Mouse (Mus musculus): Measurements from ENCODE around the gene Gm17087. TPM values are rescaled to one million over a fixed set of nuclear protein-coding genes. Genes with fewer than 3 reads are reported as not detected.
A peak's percentile ranks its signal among the peaks of the same experiment; 100 is the strongest.

Gene Gm17087
- total RNA-seq (2017), result not detected in 2 replicates

DNA sequence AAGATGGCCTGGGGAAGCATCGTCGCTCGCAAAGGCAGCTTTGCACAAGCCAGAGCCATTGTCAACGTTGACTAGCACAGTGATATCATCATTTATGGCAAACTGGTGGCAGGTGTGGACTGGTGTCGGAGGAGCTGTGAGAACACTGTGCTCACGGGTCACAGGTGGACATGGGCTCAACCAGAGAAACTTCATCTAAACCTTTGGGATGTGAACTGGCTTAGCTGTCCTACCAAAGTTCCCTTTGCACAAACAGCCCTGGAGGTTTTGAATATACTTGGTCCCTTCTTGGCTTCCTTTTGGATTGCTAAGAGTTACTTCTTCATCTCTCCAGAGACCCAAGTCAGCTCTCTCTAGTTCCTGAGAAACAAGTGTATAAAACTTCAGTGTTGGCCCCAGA, at the start of gene Gm17087:
Gm17087 (minus strand) TSS at position 101 of the 400 bp plus-strand sequence.
- no peak for ATAC-seq (ENCODE audit: extremely low read depth, insufficient number of reproducible peaks, low FRiP score, poor library complexity, severe bottlenecking)

DNA sequence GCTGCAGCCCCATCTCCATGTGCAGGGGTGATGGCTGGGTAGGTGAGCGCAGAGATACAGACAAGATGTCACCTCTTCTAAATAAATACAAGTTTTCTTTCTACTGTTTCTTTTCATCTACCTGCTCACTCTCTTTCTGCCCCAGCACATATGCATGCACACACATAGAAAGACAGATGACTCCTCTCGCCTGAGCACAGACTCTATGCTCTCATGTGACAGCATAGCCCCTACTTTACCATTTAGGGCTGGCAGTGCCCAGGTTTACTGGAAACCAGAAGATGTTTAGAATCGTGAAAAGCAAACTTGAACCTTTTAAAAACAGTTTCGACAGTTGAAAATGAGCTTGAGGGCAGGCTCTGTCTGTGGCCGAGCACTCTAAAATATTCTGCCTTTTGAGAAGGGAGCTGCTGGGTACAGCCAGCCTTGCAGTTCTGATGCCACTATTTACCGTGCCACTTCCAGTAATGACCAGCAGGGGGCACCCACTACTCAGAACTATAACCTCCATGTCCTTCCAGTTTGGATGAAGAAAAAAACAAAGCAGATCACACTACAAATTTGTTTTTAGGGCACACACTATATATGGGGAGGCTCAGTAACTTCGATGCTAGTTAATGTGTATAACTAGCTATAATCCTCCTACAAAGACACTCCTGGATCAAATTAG, 47.3 kb upstream of the Gm17087 start:
- no peak for ATAC-seq (ENCODE audit: extremely low read depth, insufficient number of reproducible peaks, low FRiP score, poor library complexity, severe bottlenecking)

DNA sequence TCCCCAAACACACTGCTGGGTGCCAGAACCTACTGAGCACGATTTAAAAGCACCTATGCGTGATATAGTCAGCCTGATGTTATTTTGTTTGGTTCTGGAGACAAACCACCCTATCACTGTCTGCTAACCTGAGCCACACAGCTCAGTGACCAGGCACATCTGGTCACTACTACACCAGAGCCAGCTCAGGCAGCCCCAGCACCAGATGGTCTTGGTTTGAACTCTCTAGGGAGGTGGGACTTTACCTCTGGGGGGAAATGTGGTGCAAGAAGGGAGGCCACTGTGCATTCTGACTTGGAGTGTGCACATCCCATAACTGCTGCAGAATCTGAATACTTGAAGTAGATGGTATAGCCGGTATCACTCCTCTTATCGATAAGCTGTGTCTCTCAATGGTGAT, 45.2 kb upstream of the Gm17087 start:
- no peak for ATAC-seq (ENCODE audit: extremely low read depth, insufficient number of reproducible peaks, low FRiP score, poor library complexity, severe bottlenecking)

DNA sequence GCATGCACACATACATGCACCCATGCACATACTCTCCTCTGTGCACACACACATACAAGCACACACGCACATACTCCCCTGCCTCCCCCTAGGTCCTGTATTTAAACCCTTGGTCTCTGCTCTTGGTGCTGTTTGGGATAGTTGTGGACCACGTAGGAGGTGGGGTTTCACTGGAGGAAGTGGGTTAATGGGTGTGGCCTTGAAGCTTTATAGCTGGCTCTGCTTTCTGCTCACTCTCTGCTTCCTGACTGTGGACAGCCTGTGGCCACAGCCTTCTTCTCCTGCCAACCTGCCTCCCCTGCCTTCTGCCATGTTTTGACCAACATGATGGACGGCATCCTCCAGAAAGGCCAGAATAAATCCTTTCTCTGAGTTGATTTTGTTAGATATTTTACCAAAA, 39.9 kb upstream of the Gm17087 start:
- no peak for ATAC-seq (ENCODE audit: extremely low read depth, insufficient number of reproducible peaks, low FRiP score, poor library complexity, severe bottlenecking)

DNA sequence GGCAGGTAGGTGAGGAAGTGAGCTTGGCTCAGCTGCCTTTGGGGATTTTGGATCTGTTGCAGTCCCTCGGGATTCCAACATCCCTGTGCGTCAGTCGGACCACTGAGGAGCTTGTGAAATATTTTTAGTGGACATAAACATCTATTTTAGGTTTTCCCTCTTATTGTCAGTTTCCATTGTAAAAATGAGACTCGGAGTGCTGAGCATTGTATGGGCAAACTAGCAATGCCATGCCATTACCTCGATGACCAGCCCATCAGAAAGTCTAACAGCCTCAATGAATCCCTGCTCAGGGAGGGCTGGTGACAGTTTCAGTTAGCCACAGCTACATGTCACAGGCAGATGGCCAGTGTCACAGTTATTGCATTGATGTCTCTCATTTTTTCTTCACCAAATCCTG, 39.2 kb upstream of the Gm17087 start:
- ATAC-seq (ENCODE audit: extremely low read depth, insufficient number of reproducible peaks, low FRiP score, poor library complexity, severe bottlenecking), result no peak

DNA sequence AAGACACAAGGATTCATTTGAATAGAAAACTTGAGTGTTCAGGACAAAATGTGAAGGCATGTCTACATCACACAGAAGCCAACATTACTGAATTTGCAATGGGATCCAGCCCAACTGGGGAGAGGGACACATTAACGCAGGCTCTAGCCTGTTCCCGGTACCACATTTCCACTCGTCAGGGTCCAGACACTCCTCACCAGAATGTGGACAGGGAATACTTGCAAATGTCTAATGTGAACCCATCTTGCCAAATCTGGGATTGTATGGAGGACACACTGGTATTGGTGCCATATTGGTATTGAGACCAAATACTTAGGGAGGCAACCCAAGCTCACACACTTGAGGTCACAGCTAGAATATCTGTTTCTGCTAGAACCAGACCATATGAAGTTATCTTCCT, 36.2 kb upstream of the Gm17087 start:
- ATAC-seq (ENCODE audit: extremely low read depth, insufficient number of reproducible peaks, low FRiP score, poor library complexity, severe bottlenecking), result no peak

DNA sequence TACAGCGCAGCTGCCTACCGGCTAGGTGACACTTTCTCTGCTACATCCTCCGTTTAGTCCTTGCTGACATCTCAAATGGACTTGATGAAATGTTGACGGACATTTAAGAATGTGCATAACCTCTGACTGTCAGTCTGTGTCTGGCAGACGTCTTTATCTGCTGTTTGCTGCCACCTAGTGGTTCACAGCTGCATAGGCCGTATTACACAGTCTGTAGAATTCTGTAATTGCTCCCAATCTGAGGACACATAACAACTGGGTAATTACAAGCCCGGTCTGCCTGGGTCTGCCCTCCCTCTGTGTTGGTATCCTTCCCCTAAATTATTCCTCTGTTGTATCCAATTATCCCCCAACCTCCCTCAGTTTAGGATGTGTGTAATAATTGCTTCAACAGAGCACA, 31.0 kb upstream of the Gm17087 start:
- 0 out of 2 replicates have a peak, but pooled peaks have one; percentile 26 for ATAC-seq (ENCODE audit: extremely low read depth, insufficient number of reproducible peaks, low FRiP score, poor library complexity, severe bottlenecking)

DNA sequence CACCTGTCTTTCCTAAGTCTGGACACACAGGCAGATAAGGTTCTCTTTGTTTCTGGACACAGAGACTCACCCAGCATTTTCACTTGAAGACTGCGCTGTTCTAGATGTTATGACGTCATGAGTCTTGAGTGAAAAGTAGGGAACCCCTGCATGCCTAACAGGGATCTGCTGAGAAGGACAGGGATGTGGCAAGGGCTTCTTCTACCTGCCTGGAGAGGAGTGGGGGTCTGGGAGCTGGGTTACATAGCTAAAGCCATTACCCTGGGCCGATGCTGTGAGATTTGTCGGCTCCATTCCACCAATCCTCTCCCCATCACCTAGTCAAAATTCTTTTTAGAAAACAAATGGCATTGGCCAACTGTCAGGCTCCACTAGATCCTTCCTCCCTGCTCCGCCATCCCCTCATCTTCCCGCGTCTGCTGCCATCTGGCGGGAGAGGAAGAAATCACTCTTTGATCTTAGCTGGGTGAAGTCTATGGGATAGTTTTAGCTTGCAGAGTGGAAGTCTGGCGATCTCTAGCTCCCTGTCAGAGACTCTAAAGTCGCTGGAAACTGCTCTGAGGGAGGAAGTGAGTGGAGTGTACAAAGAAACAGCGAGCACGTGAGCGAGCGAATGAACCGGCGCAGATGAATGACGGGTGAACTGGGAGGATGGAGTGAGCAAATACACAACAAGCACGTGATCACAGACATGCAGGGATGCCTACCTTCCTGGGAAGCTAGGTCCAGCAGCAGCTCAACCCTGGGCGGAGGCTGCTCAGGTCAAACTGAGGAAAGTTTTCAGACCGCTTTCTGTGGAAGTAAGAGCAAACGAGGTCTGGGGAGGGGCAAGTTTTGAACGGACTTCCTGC, 25.9 kb upstream of the Gm17087 start:
- 0 out of 2 replicates have a peak, but pooled peaks have one; percentile 40 for ATAC-seq (ENCODE audit: extremely low read depth, insufficient number of reproducible peaks, low FRiP score, poor library complexity, severe bottlenecking)

DNA sequence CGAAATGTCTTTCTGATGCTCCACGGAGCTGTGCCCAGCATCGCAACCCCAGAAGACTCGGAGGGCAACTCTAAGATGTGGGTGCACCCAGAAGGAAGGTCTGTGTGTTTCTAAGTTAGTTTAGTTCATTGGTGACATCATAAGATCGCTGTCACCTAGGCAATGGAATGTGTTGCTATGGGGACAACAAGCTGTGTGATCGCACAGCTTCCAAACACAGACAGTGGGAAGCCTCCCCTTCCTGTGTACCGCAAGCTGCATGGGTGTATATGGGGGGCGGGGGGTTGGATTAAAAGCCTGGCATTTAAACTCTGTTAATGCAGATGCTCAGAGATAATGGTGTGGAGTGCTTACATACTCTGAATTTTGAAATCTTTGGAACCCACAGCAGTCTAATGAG, 14.8 kb upstream of the Gm17087 start:
- ATAC-seq (ENCODE audit: extremely low read depth, insufficient number of reproducible peaks, low FRiP score, poor library complexity, severe bottlenecking), result no peak

DNA sequence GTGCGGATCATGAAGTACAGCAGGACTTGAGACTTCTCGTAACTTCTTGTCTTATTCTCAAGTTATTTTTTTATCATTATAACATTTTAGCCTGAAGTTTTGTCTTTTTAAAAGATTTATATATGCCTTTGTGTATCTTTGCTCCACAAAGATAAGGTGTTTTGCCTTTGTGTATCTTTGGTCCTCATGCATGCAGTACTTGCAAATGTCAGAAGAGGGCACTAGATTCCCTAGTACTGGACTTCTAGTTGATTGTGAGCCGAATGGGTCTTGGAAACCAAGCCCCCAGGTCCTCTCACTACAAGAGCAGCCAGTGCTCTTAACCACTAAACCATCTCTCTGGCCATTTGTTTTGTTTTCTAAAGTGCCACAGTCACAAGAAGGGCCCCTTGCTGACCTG, 13.6 kb upstream of the Gm17087 start:
- no peak for ATAC-seq (ENCODE audit: extremely low read depth, insufficient number of reproducible peaks, low FRiP score, poor library complexity, severe bottlenecking)

DNA sequence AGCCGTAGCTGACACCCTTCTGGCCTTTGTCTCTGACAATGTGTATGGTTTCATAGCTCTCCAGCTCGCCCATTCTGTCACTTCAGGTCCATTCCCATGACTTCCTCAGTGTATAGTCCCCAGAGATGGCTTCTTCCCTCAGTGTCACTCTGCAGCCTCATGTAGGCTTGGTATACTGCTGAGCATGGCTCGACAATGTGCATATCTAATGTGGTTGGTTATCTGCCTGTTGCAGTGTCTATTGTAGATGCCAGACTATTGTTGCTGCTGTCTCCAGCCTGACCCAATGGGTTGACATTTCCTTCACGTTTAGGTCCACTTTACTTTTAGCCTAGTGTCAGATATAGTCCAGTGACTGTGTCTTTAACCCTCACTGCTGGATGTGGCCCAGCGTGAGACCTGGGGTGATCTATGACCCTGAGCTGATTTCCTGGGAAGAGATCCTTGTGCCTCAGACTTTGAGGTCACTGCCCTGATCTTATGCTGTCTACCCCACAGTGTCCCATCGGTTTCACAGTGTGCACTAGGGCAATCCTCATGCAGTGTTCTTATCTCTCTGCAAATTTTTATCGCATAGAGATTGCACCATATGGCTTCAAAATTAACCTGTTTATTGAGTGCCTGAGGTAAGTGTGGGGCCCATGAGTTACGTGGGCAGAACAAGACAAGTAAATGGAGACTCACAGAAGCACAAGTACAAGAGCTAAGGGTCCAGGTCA, 7.0 kb upstream of the Gm17087 start:
- ATAC-seq (ENCODE audit: extremely low read depth, insufficient number of reproducible peaks, low FRiP score, poor library complexity, severe bottlenecking), result no peak

DNA sequence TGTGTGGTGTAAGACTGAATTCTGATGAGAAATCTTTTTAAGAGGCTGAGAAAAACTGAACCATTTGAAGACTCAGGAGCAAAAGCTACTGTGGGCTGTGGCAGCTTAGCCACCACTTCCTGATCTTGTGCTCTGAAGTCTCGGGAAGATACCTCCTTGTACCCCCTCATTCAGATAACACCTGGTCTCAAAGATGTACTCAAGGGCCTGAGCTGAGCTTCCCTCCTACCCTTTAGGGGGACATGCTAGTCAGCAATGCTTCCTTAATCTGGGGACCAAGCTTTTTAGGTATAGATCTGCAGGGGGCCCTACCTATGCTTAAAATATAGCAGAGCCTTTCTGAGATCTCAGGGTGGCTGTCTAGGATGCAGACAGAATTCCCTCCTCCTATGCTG, 3.9 kb downstream of the Gm17087 start:
- ATAC-seq (ENCODE audit: extremely low read depth, insufficient number of reproducible peaks, low FRiP score, poor library complexity, severe bottlenecking), result no peak

DNA sequence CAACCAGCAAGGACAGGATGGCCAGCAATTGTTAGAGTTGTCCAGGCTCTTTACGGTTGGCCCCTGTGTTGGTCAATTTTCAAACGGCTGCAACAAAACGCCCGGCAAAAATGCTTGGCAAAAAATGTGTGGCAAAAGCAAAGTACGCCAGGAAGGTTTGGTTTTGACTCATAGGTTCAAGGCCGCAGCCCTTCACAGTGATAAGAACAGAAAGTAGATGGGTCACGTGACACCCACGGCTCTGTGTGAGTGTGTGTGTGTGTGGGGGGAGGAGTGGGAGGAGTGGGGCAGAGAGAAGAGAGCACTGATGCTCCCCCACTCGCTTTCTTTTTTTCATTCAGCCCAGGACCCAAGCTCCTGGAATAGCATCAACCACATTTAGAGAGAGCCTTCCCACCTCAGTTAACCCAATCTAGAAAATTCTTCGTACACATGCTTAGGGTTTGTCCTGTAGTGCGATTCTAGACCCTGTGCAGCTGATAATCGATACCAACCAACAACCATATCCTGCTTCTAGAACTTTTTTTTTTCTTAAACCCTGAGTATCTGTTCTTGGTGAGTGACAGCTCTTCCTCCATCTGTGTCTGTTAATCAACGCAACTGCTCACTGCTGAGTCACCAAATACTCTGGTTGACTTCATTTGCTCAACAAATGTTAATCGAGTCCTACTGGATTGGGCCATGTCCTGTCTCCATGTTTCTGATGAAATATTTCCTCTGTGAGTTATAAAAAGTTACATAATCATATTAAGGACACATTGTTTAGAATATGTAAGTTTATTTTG, 4.5 kb downstream of the Gm17087 start:
- ATAC-seq (ENCODE audit: extremely low read depth, insufficient number of reproducible peaks, low FRiP score, poor library complexity, severe bottlenecking), result no peak

DNA sequence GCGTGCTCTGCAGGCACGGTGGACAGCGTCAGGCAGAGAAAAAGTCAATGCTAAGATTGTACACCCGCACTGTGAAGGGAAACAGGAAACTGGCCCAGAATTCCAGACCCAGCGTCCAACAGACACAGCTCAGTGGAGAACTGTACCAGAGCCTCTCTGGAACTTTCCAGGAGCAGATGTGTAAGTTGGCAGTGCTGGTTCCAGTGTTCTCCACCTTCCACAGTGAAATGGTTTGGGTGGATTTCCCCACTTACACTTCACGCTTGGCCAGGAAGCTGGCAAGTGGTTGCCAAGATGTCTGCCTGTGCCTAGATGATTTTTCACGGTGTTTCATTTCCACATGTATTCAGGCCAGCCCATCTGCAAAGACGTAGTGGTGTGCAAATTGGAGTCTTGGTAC, 8.8 kb downstream of the Gm17087 start:
- ATAC-seq (ENCODE audit: extremely low read depth, insufficient number of reproducible peaks, low FRiP score, poor library complexity, severe bottlenecking), result no peak

DNA sequence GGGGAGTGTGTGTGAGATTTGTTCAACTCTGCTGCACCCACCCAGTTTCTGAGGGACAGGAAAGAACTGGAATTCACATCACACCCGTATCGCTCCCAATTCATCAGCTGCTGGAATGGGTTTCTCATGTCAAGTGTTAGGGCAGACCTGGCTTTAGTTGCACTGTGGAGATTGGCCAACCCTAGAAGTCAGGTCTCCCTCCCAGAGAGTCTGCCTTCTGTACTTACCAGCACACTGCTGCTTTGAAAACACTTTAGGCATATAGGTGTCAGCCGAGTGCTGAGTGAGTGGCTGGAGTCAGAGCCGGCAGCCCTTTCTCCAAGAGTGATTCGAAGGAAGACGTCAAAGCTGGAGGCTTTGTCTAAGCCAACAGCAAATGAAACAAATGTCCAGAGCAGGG, 10.5 kb downstream of the Gm17087 start:
- ATAC-seq (ENCODE audit: extremely low read depth, insufficient number of reproducible peaks, low FRiP score, poor library complexity, severe bottlenecking), result no peak

DNA sequence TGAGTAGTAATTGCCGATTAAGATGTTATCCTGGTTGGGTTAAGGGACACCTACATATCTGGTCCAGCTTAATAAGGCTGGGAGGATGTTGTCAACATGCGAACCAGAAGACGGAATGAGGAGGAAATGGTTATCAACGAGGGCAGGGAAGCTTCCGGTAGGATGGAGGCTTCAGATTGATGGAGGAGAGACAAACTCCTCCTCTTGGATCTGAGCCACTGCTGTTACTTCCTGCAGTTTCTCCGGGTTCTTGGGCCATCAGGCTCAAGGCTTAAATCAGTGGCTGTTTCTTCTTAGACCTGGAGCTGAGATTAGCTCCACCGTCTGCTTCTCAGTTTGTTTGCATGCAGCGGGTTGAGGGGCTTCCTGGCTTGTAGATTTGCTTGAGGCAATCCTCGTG, 11.0 kb downstream of the Gm17087 start:
- no peak for ATAC-seq (ENCODE audit: extremely low read depth, insufficient number of reproducible peaks, low FRiP score, poor library complexity, severe bottlenecking)

DNA sequence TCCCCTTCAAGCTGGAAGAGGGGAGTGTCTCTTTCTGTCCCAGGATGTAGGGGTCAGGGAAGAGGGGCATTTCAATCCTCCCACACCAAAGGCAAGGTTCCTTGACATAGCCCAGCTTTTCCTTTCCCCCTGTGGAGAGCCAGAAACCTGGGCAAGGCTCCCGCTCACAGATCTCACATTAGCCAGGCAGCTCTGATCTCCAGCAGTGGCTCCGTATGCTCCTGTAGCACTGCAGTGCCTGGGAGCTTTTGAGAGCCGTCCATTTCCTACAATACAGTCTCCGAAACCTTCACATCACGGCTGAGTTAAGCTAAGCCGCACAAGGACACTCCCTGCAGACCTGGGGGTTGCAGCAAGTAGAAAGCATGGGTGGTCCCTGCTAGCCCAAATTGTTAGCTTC, 12.5 kb downstream of the Gm17087 start:
- ATAC-seq (ENCODE audit: extremely low read depth, insufficient number of reproducible peaks, low FRiP score, poor library complexity, severe bottlenecking), result no peak

DNA sequence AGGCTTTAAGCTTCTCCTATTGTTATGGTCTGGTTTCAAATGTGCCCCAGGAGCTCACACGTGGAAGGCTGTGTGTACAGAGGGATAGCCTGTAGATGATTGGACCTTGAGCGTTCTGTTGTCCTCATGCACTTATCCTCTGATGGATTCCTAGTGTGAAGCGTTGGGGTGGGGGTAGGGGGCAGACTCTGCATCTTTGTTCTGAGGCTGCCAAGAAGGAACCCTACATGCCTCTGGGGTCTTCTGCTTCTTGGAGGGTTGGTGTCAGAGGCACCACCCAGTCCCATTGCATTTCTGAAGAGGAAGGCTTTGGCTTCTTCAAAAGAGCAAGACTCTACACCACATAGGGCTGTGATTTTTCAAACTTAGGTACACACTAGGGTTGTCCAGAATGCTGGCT, 13.1 kb downstream of the Gm17087 start:
- no peak for ATAC-seq (ENCODE audit: extremely low read depth, insufficient number of reproducible peaks, low FRiP score, poor library complexity, severe bottlenecking)

DNA sequence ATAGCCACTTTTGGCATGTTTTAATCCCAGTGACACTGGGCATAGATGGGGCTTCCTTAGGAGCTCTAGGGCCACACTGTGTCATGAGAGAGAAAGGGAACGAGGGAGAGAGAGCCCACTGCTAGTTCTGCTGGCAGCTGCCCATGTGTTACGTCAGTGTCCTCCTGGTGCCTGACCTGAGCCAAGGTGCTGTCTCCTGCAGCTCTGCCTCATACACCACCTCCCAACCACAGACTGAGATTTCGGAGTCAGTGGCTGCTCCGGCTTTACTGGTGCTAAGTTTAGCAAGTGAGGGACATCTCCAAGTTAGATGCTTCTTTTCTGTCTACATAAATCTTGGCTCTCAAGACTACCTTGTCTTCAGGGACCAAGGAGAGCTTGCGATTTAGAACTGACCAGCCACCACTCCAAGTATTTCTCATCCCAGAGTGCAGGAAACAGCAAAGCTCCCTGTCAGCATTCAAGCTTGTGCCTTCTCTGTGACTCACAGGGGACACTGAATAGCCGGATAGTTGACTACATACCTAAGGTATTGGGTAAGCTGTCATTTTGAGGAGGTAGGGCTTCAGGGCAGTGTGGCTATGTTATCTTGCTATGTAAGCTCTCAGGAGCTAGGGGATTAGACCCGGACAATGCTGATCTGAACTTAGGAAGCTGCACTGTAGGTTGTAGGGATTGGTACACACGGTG, 14.3 kb downstream of the Gm17087 start:
- ATAC-seq (ENCODE audit: extremely low read depth, insufficient number of reproducible peaks, low FRiP score, poor library complexity, severe bottlenecking), result no peak

All from neutrophil, adult 5-6 weeks (primary cell).